Mouse (Mus musculus): ENCODE measurements around the gene Zfp760.

- no peak for TF ChIP-seq EP300 (IDR thresholded peaks at IDR 0.05)
- no peak for TF ChIP-seq CTCF (IDR thresholded peaks at IDR 0.05)
These were observed 16.0 kb upstream of the Zfp760 start, which contains the start of gene Gm10226 for GRCm38 (mm10) chr17:21691560-21691959.

Measured in lung, postnatal 0 days (tissue).